Mouse (Mus musculus) myocyte (in vitro differentiated cells): ENCODE measurements around the gene Mettl27.

Experiments
- CEBPB ChIP-seq: IDR thresholded peaks from 2 replicates; pipeline ENCODE4 v1.6.1; 2011; ENCODE audit warnings: mild to moderate bottlenecking, moderate library complexity; ENCODE audit not compliant: poor library complexity, insufficient read depth, severe bottlenecking
- E2F4 ChIP-seq: IDR thresholded peaks from one replicate; pipeline ENCODE4 v1.6.1; 2011; ENCODE audit warnings: mild to moderate bottlenecking, control low read depth, moderate library complexity; ENCODE audit not compliant: insufficient read depth
- MAX ChIP-seq: IDR thresholded peaks from one replicate; pipeline ENCODE4 v1.6.1; 2011; ENCODE audit warnings: low read depth, mild to moderate bottlenecking, control low read depth
- MYOD1 ChIP-seq, 3 experiments: IDR thresholded peaks; one replicate each; pipeline ENCODE4 v1.6.1; 2011; ENCODE audit warnings: control low read depth in 2 of 3, low read depth in 2 of 3, mild to moderate bottlenecking in 2 of 3, moderate library complexity in 1 of 3; ENCODE audit not compliant: insufficient read length in 2 of 3, control insufficient read depth in 1 of 3
- MYOG ChIP-seq, 3 experiments: IDR thresholded peaks; one replicate each; pipeline ENCODE4 v1.6.1; 2011; ENCODE audit warnings: control low read depth in 2 of 3, low read depth in 2 of 3, mild to moderate bottlenecking in 2 of 3; ENCODE audit not compliant: insufficient read length in 2 of 3, control insufficient read depth in 1 of 3, insufficient read depth in 1 of 3
- POLR2A ChIP-seq: IDR thresholded peaks from one replicate; pipeline ENCODE4 v1.6.1; 2011; ENCODE audit warnings: low read depth, mild to moderate bottlenecking, control low read depth, moderate library complexity; ENCODE audit not compliant: insufficient read length
- POLR2AphosphoS2 ChIP-seq: IDR thresholded peaks from one replicate; pipeline ENCODE4 v1.6.1; 2011; ENCODE audit warnings: low read depth, control low read depth; ENCODE audit not compliant: insufficient read length
- TCF12 ChIP-seq: IDR thresholded peaks from one replicate; pipeline ENCODE4 v1.6.1; 2011; ENCODE audit warnings: mild to moderate bottlenecking, control low read depth; ENCODE audit not compliant: poor library complexity, insufficient read depth, severe bottlenecking
- USF1 ChIP-seq: IDR thresholded peaks from one replicate; pipeline ENCODE4 v1.6.1; 2011; ENCODE audit warnings: low read depth, mild to moderate bottlenecking, control low read depth, moderate library complexity

DNA sequence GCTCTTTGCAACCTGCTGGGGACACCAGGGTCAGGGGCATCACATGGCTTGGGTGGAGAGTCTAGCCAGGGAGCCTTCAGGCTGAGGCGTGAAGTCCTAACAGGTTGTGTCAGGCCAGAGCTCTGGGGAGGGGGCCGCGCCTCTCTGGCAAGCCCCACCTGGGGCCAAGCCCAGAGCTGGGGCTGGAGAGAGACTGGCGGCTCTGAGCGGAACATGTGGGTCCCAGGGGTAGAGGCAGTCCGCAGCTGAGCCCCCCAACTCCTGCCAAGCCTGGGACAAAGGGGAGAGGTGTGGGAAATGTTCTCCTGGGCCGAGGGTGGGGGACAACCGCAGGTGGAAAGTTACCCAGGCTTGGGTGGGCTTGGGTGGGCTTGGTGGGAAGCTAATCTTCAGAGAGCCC lies 35.2 kb upstream of the Mettl27 start:
- TF ChIP-seq MAX (no peak), CEBPB (no peak), TCF12 (no peak), POLR2A (no peak), POLR2AphosphoS2 (no peak), USF1 (no peak), MYOD1 (IDR thresholded peaks at IDR 0.05; ENCODE audit: control insufficient read depth in 1 of 3, insufficient read length in 2 of 3, low read depth in 2 of 3) (no peak), E2F4 (no peak), MYOG (IDR thresholded peaks at IDR 0.05; ENCODE audit: control insufficient read depth in 1 of 3, insufficient read depth in 1 of 3, insufficient read length in 2 of 3, low read depth in 2 of 3) (no peak)
